Mouse (Mus musculus) cerebellum, adult 2 months (tissue): Measurements from ENCODE around the gene Fam53b. TPM values are rescaled to one million over a fixed set of nuclear protein-coding genes. Genes with fewer than 3 reads are reported as not detected.
A peak's percentile ranks its signal among the peaks of the same experiment; 100 is the strongest.

Source experiments
- DNase-seq, 2 experiments: peaks; one replicate each; pipeline ENCODE4 v3.0.0; 2021
- H3K27ac ChIP-seq: fragments of 200-500 bp; 2 replicates; pipeline ENCODE4 v1.5.1; 2012; ENCODE audit warnings: low read length, control low read depth, inconsistent platforms; ENCODE audit not compliant: insufficient read depth
- H3K27me3 ChIP-seq: fragments of 200-500 bp; 2 replicates; pipeline ENCODE4 v1.6.1; 2012; ENCODE audit warnings: inconsistent platforms, mild to moderate bottlenecking, low read length, moderate library complexity; ENCODE audit not compliant: control insufficient read depth, insufficient read depth
- H3K4me1 ChIP-seq: fragments of 200-500 bp; 2 replicates; pipeline ENCODE4 v1.6.1; 2011; ENCODE audit warnings: low read length; ENCODE audit not compliant: control insufficient read depth, insufficient read depth
- H3K4me3 ChIP-seq: fragments of 200-500 bp; replicated peaks from 2 replicates; pipeline ENCODE3; 2011; ENCODE audit warnings: mild to moderate bottlenecking, low read depth, low read length, control low read depth; ENCODE audit not compliant: insufficient read depth
- CTCF ChIP-seq: fragments of 200-500 bp; IDR thresholded peaks from 2 replicates; pipeline ENCODE4 v1.5.1; 2011; ENCODE audit warnings: low read depth, mild to moderate bottlenecking, control low read depth, low read length, moderate library complexity, borderline replicate concordance; ENCODE audit not compliant: insufficient read depth
- POLR2A ChIP-seq: fragments of 200-500 bp; IDR thresholded peaks from 2 replicates; pipeline ENCODE4 v1.6.1; 2011; ENCODE audit warnings: low read length, control low read depth, borderline replicate concordance; ENCODE audit not compliant: insufficient read depth
- WGBS: fragments of 180-500 bp; shearing (Covaris S2); methylation state at CpG from one replicate; pipeline ENCODE4 v1.1.7; 2018; 5-methylcytosine and 5-hydroxymethylcytosine counted together
- polyA plus RNA-seq: library from polyadenylated mRNA; depleted of rRNA; stranded (reverse); fragments of >200 nt; gene quantifications from 2 replicates; pipeline ENCODE4 v1.2.3, GENCODE M21; 2012

Gene Fam53b
- polyA plus RNA-seq, 1 experiment, result 37.3 TPM

GRCm38 (mm10) chr7:132747096-132747495 is 66.6 kb downstream of the Fam53b start:
- TF ChIP-seq POLR2A, result no peak
- Histone ChIP-seq H3K27ac (peak overlapping the region; percentile 20; the same call in 1 of the 2 replicates), H3K27me3 (no peaks in the 10 kb centered on the region), H3K4me1 (peaks cover 37% of the 10 kb centered on the region), H3K4me3 (no peak overlapping the region)
- DNase-seq, result peak; percentile 74 to 76
- 18% methylated on average over 6 of the region's 6 CpGs for WGBS

DNA sequence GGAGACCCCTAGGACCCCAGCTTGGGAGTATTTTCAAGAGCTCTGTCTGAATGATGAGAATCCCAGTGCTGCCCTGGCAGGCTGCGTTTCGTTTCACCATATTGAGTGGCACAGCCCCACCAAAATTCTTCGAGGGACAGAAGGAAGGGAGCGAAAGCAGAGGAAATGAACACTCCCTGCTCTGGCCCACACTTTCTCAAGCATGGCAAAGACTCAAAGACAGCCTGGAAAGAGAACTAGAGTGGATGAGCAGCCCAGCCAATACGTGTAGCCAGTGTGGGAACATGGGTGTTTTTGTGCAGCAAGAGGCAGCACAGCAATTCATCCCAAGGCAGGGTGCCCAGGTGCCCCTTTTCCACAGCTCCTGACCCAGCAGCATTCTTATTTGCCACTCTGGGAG is 70.8 kb downstream of the Fam53b start:
- no peak for DNase-seq
- no peaks in the 10 kb centered on the region for H3K27me3 ChIP-seq
- TF ChIP-seq POLR2A (no peak), CTCF (no peak)
- 0 out of 2 replicates have a peak overlapping the region, but pooled peaks have one; percentile 51 for H3K27ac ChIP-seq
- peaks cover 46% of the 10 kb centered on the region for H3K4me1 ChIP-seq
- 35% methylated on average over 5 of the region's 5 CpGs for WGBS
- no peak overlapping the region for H3K4me3 ChIP-seq

GRCm38 (mm10) chr7:132739829-132740228 is 73.9 kb downstream of the Fam53b start:
- Histone ChIP-seq H3K27me3 (no peaks in the 10 kb centered on the region), H3K4me1 (peaks cover 59% of the 10 kb centered on the region), H3K27ac (0 out of 2 replicates have a peak overlapping the region, but pooled peaks have one; percentile 14), H3K4me3 (no peak overlapping the region)
- TF ChIP-seq CTCF (no peak), POLR2A (no peak)
- DNase-seq, result no peak
- 85% methylated on average over 6 of the region's 6 CpGs for WGBS

- H3K4me1 ChIP-seq, result peaks cover 69% of the 10 kb centered on the region
- no peaks in the 10 kb centered on the region for H3K27me3 ChIP-seq
- peak overlapping the region; percentile 48; the same call in 1 of the 2 replicates for H3K27ac ChIP-seq
- TF ChIP-seq CTCF (no peak), POLR2A (no peak)
- peak; percentile 76 to 83 for DNase-seq
- WGBS, result 14% methylated on average over 6 of the region's 6 CpGs
- no peak overlapping the region for H3K4me3 ChIP-seq
Observed at GRCm38 (mm10) chr7:132738844-132739243, 74.8 kb downstream of the Fam53b start.

GRCm38 (mm10) chr7:132736099-132736862 is 77.4 kb downstream of the Fam53b start:
- TF ChIP-seq CTCF, result no peak
- no peak for TF ChIP-seq POLR2A
- Histone ChIP-seq H3K27me3 (no peaks in the 10 kb centered on the region), H3K4me3 (no peak overlapping the region), H3K4me1 (peaks cover 83% of the 10 kb centered on the region), H3K27ac (peak overlapping the region; percentile 44)
- 29% methylated on average over 17 of the region's 17 CpGs for WGBS
- DNase-seq, result peak; percentile 80 to 81

DNA sequence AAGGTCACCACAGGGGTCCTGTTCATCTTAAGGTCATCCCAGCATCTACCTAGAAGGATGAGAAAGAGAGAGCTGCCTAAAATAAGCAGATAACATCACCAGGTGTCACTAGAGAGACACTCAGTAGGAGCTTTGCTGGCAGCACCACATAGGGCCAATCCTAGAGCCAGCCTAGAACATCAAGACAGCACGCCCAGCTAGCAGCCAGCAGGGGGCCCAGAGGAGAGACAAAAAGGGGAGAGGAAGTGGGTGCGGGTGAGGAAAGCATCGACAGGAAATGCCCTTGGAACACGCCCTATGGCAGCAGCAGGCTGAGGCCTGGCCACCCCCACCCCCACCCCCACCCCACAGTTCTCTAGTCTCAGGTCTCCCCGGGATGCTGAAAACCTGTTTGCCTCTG is 78.5 kb downstream of the Fam53b start:
- H3K27ac ChIP-seq, result peak overlapping the region; percentile 27
- no peak for DNase-seq
- no peak overlapping the region for H3K4me3 ChIP-seq
- H3K4me1 ChIP-seq, result peaks cover 89% of the 10 kb centered on the region
- H3K27me3 ChIP-seq, result no peaks in the 10 kb centered on the region
- TF ChIP-seq POLR2A (no peak), CTCF (no peak)
- WGBS, result 52% methylated on average over 5 of the region's 5 CpGs

GRCm38 (mm10) chr7:132734222-132734621 is 79.5 kb downstream of the Fam53b start:
- no peak for DNase-seq
- Histone ChIP-seq H3K4me3 (no peak overlapping the region), H3K27me3 (no peaks in the 10 kb centered on the region), H3K27ac (no peak overlapping the region; the same call in none of the 2 replicates), H3K4me1 (peaks cover 89% of the 10 kb centered on the region)
- TF ChIP-seq POLR2A (no peak), CTCF (no peak)
- WGBS, result 88% methylated on average over 9 of the region's 9 CpGs

DNA sequence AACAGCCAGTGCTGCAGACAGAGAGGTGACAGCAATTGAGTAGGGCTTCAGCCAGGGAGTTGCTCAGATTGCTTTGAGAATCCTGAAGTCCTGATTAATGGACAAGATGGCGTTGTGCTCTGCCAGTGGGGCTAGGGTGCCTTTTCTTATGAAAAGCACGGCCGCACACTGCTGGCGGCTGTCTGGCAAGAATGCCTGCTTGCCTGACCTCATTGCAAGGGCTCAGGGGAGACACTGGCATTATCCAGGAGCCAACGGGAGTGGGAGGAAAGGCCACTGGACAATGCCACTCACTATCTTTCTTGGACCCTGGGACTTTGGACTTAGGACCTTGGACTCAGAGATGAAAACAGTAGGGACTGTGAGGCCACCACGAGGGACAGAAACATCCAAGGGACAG is 80.2 kb downstream of the Fam53b start:
- H3K4me3 ChIP-seq, result no peak overlapping the region
- no peaks in the 10 kb centered on the region for H3K27me3 ChIP-seq
- H3K27ac ChIP-seq, result peak overlapping the region; percentile 29
- TF ChIP-seq CTCF, result no peak
- no peak for TF ChIP-seq POLR2A
- 28% methylated on average over 6 of the region's 6 CpGs for WGBS
- peaks cover 89% of the 10 kb centered on the region for H3K4me1 ChIP-seq
- DNase-seq, result peak; percentile 52 to 63
